Mouse (Mus musculus) ES-Bruce4 (cell line): ENCODE data around the gene Arglu1. TPM values are rescaled to one million over a fixed set of nuclear protein-coding genes. Genes with fewer than 3 reads are reported as not detected.

ENCODE experiments used
- H3K27ac ChIP-seq: 2 replicates; pipeline ENCODE4 v1.5.1; 2012; ENCODE audit warnings: low read length, inconsistent platforms; ENCODE audit not compliant: insufficient read depth
- H3K27me3 ChIP-seq: 2 replicates; pipeline ENCODE4 v1.6.1; 2012; ENCODE audit warnings: mild to moderate bottlenecking, low read length, inconsistent platforms; ENCODE audit not compliant: control insufficient read depth, poor library complexity, insufficient read depth, severe bottlenecking
- H3K36me3 ChIP-seq: 2 replicates; pipeline ENCODE4 v1.6.1; 2012; ENCODE audit warnings: inconsistent platforms, mild to moderate bottlenecking, low read length, moderate library complexity; ENCODE audit not compliant: control insufficient read depth, poor library complexity, insufficient read depth, severe bottlenecking
- H3K4me1 ChIP-seq: one replicate; pipeline ENCODE4 v1.8.1; 2011; ENCODE audit warnings: low read length; ENCODE audit not compliant: control insufficient read depth, insufficient read depth
- H3K4me3 ChIP-seq: 2 replicates; pipeline ENCODE4 v1.5.1; 2011; ENCODE audit warnings: low read depth, mild to moderate bottlenecking, low read length
- H3K9ac ChIP-seq: 2 replicates; pipeline ENCODE4 v1.6.1; 2012; ENCODE audit warnings: low read depth, mild to moderate bottlenecking, inconsistent platforms; ENCODE audit not compliant: poor library complexity, severe bottlenecking
- H3K9me3 ChIP-seq: replicated peaks from 2 replicates; pipeline ENCODE4 v1.6.1; 2012; ENCODE audit warnings: mild to moderate bottlenecking, low read length, inconsistent platforms; ENCODE audit not compliant: control insufficient read depth, poor library complexity, insufficient read depth, severe bottlenecking
- CTCF ChIP-seq: IDR thresholded peaks from one replicate; pipeline ENCODE4 v1.8.1; 2011; ENCODE audit warnings: low read depth, low read length
- EP300 ChIP-seq: IDR thresholded peaks from 2 replicates; pipeline ENCODE4 v1.6.1; 2011; ENCODE audit warnings: low read depth, low read length; ENCODE audit not compliant: insufficient read depth
- POLR2A ChIP-seq: IDR thresholded peaks from one replicate; pipeline ENCODE4 v1.8.1; 2011; ENCODE audit warnings: low read length; ENCODE audit not compliant: insufficient read depth
- polyA plus RNA-seq: library from polyadenylated mRNA; stranded (reverse); fragments of >200 nt; gene quantifications from 2 replicates; pipeline ENCODE4 v1.2.4, GENCODE M21; 2011; ENCODE audit warnings: low read depth; ENCODE audit not compliant: missing spikeins, insufficient read depth, insufficient read length

Arglu1 gene
- polyA plus RNA-seq, 1 experiment, result 189 TPM

GRCm38 (mm10) chr8:8631394-8631793 lies 58.9 kb downstream of the Arglu1 start:
- H3K36me3 ChIP-seq, result no peaks in the 10 kb centered on the region
- TF ChIP-seq CTCF (no peak), POLR2A (no peak), EP300 (no peak)

GRCm38 (mm10) chr8:8624017-8624416 lies 66.3 kb downstream of the Arglu1 start:
- Histone ChIP-seq H3K36me3 (no peaks in the 10 kb centered on the region), H3K4me1 (peaks cover 3% of the 10 kb centered on the region), H3K4me3 (no peak overlapping the region), H3K27ac (no peak overlapping the region), H3K9me3 (no peaks in the 10 kb centered on the region), H3K9ac (no peak overlapping the region), H3K27me3 (no peaks in the 10 kb centered on the region)
- TF ChIP-seq CTCF, result no peak
- TF ChIP-seq POLR2A, result no peak
- TF ChIP-seq EP300, result no peak

More at GRCm38 (mm10) chr8:8631394-8631793, 58.9 kb downstream of the Arglu1 start:
- no peak overlapping the region for H3K4me3 ChIP-seq
- no peak overlapping the region for H3K27ac ChIP-seq
- H3K9ac ChIP-seq, result no peak overlapping the region
- H3K4me1 ChIP-seq, result no peaks in the 10 kb centered on the region
- H3K9me3 ChIP-seq, result no peaks in the 10 kb centered on the region
- H3K27me3 ChIP-seq, result no peaks in the 10 kb centered on the region

GRCm38 (mm10) chr8:8623486-8623885 lies 66.8 kb downstream of the Arglu1 start:
- H3K9me3 ChIP-seq, result no peaks in the 10 kb centered on the region
- H3K36me3 ChIP-seq, result no peaks in the 10 kb centered on the region
- no peak overlapping the region for H3K27ac ChIP-seq
- TF ChIP-seq EP300 (no peak), POLR2A (no peak), CTCF (no peak)
- no peak overlapping the region for H3K9ac ChIP-seq
- peaks cover 3% of the 10 kb centered on the region for H3K4me1 ChIP-seq
- no peaks in the 10 kb centered on the region for H3K27me3 ChIP-seq
- H3K4me3 ChIP-seq, result no peak overlapping the region

- H3K9me3 ChIP-seq, result no peaks in the 10 kb centered on the region
- no peaks in the 10 kb centered on the region for H3K36me3 ChIP-seq
- H3K4me3 ChIP-seq, result no peak overlapping the region
- H3K9ac ChIP-seq, result no peak overlapping the region
- H3K4me1 ChIP-seq, result peaks cover 3% of the 10 kb centered on the region
- no peaks in the 10 kb centered on the region for H3K27me3 ChIP-seq
- no peak for TF ChIP-seq EP300
- TF ChIP-seq CTCF, result no peak
- no peak for TF ChIP-seq POLR2A
- no peak overlapping the region for H3K27ac ChIP-seq
Measured at GRCm38 (mm10) chr8:8622476-8622875, 67.8 kb downstream of the Arglu1 start.

- Histone ChIP-seq H3K36me3 (no peaks in the 10 kb centered on the region), H3K4me3 (no peak overlapping the region), H3K27me3 (no peaks in the 10 kb centered on the region), H3K9me3 (no peaks in the 10 kb centered on the region), H3K4me1 (peaks cover 3% of the 10 kb centered on the region), H3K27ac (no peak overlapping the region), H3K9ac (no peak overlapping the region)
- TF ChIP-seq EP300, result no peak
Measured at GRCm38 (mm10) chr8:8622031-8622430, 68.3 kb downstream of the Arglu1 start.

GRCm38 (mm10) chr8:8621236-8621917 lies 68.9 kb downstream of the Arglu1 start:
- H3K4me3 ChIP-seq, result peak overlapping the region; percentile 49
- peaks cover 3% of the 10 kb centered on the region for H3K4me1 ChIP-seq
- TF ChIP-seq EP300 (no peak), POLR2A (no peak), CTCF (no peak)
- no peaks in the 10 kb centered on the region for H3K36me3 ChIP-seq
- H3K27ac ChIP-seq, result no peak overlapping the region
- no peaks in the 10 kb centered on the region for H3K27me3 ChIP-seq
- H3K9me3 ChIP-seq, result no peaks in the 10 kb centered on the region
- H3K9ac ChIP-seq, result no peak overlapping the region
